Comparison of ENCODE assay signal across 21 mouse cellular contexts in the genomic region with DNA sequence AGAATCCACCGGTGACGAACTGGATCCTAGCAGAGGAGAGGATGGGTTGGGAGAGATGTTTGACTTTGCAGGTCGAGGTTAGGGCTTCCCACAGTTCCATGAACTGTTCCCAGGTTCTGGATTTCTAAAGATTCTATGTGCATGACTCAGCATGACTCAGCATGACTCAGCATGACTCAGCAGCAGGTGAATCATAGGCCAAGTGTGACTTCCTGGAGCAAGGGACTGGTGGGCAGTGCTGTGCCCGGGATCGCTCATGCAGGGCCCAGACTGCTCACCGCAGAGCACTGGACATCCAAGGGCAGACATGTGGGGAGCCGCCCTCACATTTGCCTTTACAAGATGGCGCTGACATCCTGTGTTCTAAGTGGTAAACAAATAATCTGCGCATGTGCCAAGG.
A peak's percentile ranks its signal among the peaks of the same experiment; 100 is the strongest.
DNase-seq lines count a peak whose midpoint lies in the region; ATAC-seq and TF ChIP-seq lines count a peak whose summit lies in the region.
"Had no signal": no experiment of that assay in that cellular context is flagged by ENCODE, and none has a peak within 500 bp of the region (broad histone marks: within the 10 kb centered on the region; RNA-seq: fewer than 3 reads in every experiment).

No protein-coding gene starts in this region.

- DNase-seq in adrenal gland, adult 2 months, result peak; percentile 45
- DNase-seq in adrenal gland, adult 18-20 months (ENCODE audit: low spot score in 2 of 2), result no peak
- peak; percentile 35 to 47 for DNase-seq in right cerebral cortex, adult 2 months (ENCODE audit: low spot score in 2 of 2)
- no peak for DNase-seq in right cerebral cortex, postnatal 4 days
- peak; percentile 56 for DNase-seq in adrenal gland, postnatal 14 days
- peak; percentile 41 for DNase-seq in stomach, postnatal 0 days (ENCODE audit: low spot score)
- no peak for DNase-seq in cerebellum, adult 11-12 months
- DNase-seq in urinary bladder, adult 2 months (ENCODE audit: low spot score), result no peak
- DNase-seq: cerebellum, postnatal 10 days; forebrain, postnatal 0 days; gastrocnemius, postnatal 36 days; kidney, adult 11 months; kidney, postnatal 10 days; lung, adult 2 months; thymus, postnatal 25 days had no signal

- H3K4me3 ChIP-seq in stomach, postnatal 0 days (ENCODE audit: low read depth, low read length), result no peak overlapping the region
- H3K4me3 ChIP-seq: hindbrain, embryonic 10.5 days; limb, embryonic 12.5 days; liver, embryonic 12.5 days; midbrain, embryonic 15.5 days; neural tube, embryonic 15.5 days had no signal

- no peaks in the 10 kb centered on the region for H3K4me1 ChIP-seq in stomach, postnatal 0 days (replicated peaks; ENCODE audit: control insufficient read depth, insufficient read depth)
- H3K4me1 ChIP-seq: limb, embryonic 12.5 days; liver, embryonic 12.5 days; midbrain, embryonic 15.5 days had no signal

- no peak for TF ChIP-seq CTCF in stomach, postnatal 0 days (IDR thresholded peaks at IDR 0.05; ENCODE audit: low read depth)

- no peak for TF ChIP-seq EP300 in stomach, postnatal 0 days (optimal IDR thresholded peaks at IDR 0.05)

- no peaks in the 10 kb centered on the region for H3K9me3 ChIP-seq in stomach, postnatal 0 days (ENCODE audit: control insufficient read depth, low read length)
- H3K9me3 ChIP-seq: hindbrain, embryonic 10.5 days; limb, embryonic 12.5 days; liver, embryonic 12.5 days; midbrain, embryonic 15.5 days; neural tube, embryonic 15.5 days had no signal

- no peak overlapping the region for H3K27ac ChIP-seq in stomach, postnatal 0 days (replicated peaks)
- H3K27ac ChIP-seq: hindbrain, embryonic 10.5 days; limb, embryonic 12.5 days; liver, embryonic 12.5 days; midbrain, embryonic 15.5 days; neural tube, embryonic 15.5 days had no signal

- WGBS in stomach, postnatal 0 days, result 91% methylated on average over 9 of the region's 9 CpGs

- H3K36me3 ChIP-seq in stomach, postnatal 0 days (ENCODE audit: control insufficient read depth, insufficient read depth, low read length), result no peaks in the 10 kb centered on the region
- H3K36me3 ChIP-seq: G1E; hindbrain, embryonic 10.5 days; limb, embryonic 12.5 days; liver, embryonic 12.5 days; midbrain, embryonic 15.5 days; neural tube, embryonic 15.5 days had no signal

- no peaks in the 10 kb centered on the region for H3K27me3 ChIP-seq in stomach, postnatal 0 days (ENCODE audit: control insufficient read depth, insufficient read depth, low read length)
- H3K27me3 ChIP-seq: limb, embryonic 12.5 days; liver, embryonic 12.5 days; midbrain, embryonic 15.5 days had no signal

- peak; percentile 82 for ATAC-seq in stomach, postnatal 0 days (ENCODE audit: low FRiP score, low TSS enrichment)
- ATAC-seq: forebrain, postnatal 0 days; liver, embryonic 12.5 days; midbrain, embryonic 15.5 days had no signal

- no peak overlapping the region for H3K4me2 ChIP-seq in stomach, postnatal 0 days (replicated peaks; ENCODE audit: low read depth)
- H3K4me2 ChIP-seq: limb, embryonic 12.5 days; liver, embryonic 12.5 days; midbrain, embryonic 15.5 days; neural tube, embryonic 15.5 days had no signal

- no peak overlapping the region for H3K9ac ChIP-seq in stomach, postnatal 0 days (ENCODE audit: low read length)
- H3K9ac ChIP-seq: forebrain, postnatal 0 days; limb, embryonic 12.5 days; liver, embryonic 12.5 days; midbrain, embryonic 15.5 days; neural tube, embryonic 15.5 days had no signal

Comparison
In these comparisons a context has a peak if more than half of its experiments do, and no peak if none do; other contexts are left out.
1. DNase-seq: peak in adrenal gland, adult 2 months (single experiment), right cerebral cortex, adult 2 months (2 of 2), adrenal gland, postnatal 14 days (single experiment) and stomach, postnatal 0 days (single experiment); none in adrenal gland, adult 18-20 months (0 of 2), right cerebral cortex, postnatal 4 days (single experiment), cerebellum, adult 11-12 months (single experiment) and urinary bladder, adult 2 months (single experiment).